25 mouse cellular contexts compared by ENCODE assay signal in the genomic region with DNA sequence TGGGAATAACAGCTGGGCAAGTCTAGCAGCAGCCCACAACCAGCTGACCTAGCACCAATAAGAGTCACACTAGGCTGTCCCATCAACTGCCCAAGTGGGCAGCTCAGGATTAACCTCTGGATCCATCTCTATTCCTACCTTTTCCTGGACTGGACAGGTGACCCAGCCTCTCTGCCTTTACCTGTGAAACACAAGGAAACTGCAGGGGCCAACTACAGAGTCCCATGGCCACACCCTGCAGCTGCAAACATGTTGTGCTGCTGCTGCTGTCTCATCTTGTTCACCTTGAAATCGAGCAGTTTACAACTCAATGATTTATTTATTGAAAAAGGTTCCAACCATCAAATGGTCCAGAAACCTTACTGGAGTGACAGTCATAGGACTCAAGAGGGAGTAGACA.
"Had no signal": no experiment of that assay in that cellular context is flagged by ENCODE, and none has a peak within 500 bp of the region (broad histone marks: within the 10 kb centered on the region; RNA-seq: fewer than 3 reads in every experiment).

No protein-coding gene starts in this region.

- DNase-seq: gastrocnemius, postnatal 14 days; gastrocnemius, postnatal 36 days; heart, adult 11 months; heart, adult 2 months; heart, postnatal 14 days; heart, postnatal 36 days; kidney, adult 18-20 months; kidney, adult 8-10 months; kidney, postnatal 14 days; kidney, postnatal 36 days; layer of hippocampus, adult 9-11 months; layer of hippocampus, postnatal 36 days; left cerebral cortex, postnatal 4 days had no signal

- H3K27ac ChIP-seq: heart, adult 2 months; heart, embryonic 13.5 days; heart, embryonic 15.5 days; hindbrain, embryonic 13.5 days; hindbrain, embryonic 15.5 days; hindbrain, postnatal 0 days; kidney, embryonic 15.5 days; kidney, postnatal 0 days; limb, embryonic 13.5 days; limb, embryonic 15.5 days; liver, embryonic 12.5 days; liver, embryonic 14.5 days had no signal

- H3K27me3 ChIP-seq: heart, embryonic 13.5 days; heart, embryonic 15.5 days; hindbrain, embryonic 13.5 days; hindbrain, embryonic 15.5 days; kidney, embryonic 15.5 days; limb, embryonic 13.5 days; limb, embryonic 15.5 days; liver, embryonic 12.5 days had no signal

- H3K9ac ChIP-seq: heart, embryonic 13.5 days; heart, embryonic 15.5 days; hindbrain, embryonic 13.5 days; hindbrain, embryonic 15.5 days; kidney, embryonic 15.5 days; limb, embryonic 13.5 days; limb, embryonic 15.5 days; liver, embryonic 12.5 days; liver, embryonic 14.5 days had no signal

- H3K9me3 ChIP-seq: heart, embryonic 13.5 days; heart, embryonic 15.5 days; hindbrain, embryonic 13.5 days; hindbrain, embryonic 15.5 days; kidney, embryonic 15.5 days; limb, embryonic 13.5 days; limb, embryonic 15.5 days; liver, embryonic 12.5 days had no signal

- H3K4me2 ChIP-seq: heart, embryonic 11.5 days; heart, embryonic 13.5 days; heart, embryonic 15.5 days; hindbrain, embryonic 13.5 days; hindbrain, embryonic 15.5 days; kidney, embryonic 15.5 days; limb, embryonic 13.5 days; limb, embryonic 15.5 days; liver, embryonic 12.5 days had no signal

- ATAC-seq: hindbrain, postnatal 0 days; liver, embryonic 12.5 days had no signal

- H3K4me3 ChIP-seq: heart, adult 2 months; heart, embryonic 13.5 days; heart, embryonic 15.5 days; hindbrain, embryonic 13.5 days; hindbrain, embryonic 15.5 days; kidney, embryonic 15.5 days; limb, embryonic 13.5 days; limb, embryonic 15.5 days; liver, embryonic 12.5 days had no signal

- H3K4me1 ChIP-seq: hindbrain, embryonic 13.5 days; hindbrain, embryonic 15.5 days; kidney, embryonic 15.5 days; limb, embryonic 13.5 days; limb, embryonic 15.5 days had no signal
